Mouse (Mus musculus) skeletal muscle tissue, adult 2 months (tissue): ENCODE data around the gene Rabl2.

Source experiments
- DNase-seq: peaks from one replicate; pipeline ENCODE4 v3.0.0-alpha.2; 2012; ENCODE audit warnings: low read depth, low spot score

The Rabl2 gene

DNA sequence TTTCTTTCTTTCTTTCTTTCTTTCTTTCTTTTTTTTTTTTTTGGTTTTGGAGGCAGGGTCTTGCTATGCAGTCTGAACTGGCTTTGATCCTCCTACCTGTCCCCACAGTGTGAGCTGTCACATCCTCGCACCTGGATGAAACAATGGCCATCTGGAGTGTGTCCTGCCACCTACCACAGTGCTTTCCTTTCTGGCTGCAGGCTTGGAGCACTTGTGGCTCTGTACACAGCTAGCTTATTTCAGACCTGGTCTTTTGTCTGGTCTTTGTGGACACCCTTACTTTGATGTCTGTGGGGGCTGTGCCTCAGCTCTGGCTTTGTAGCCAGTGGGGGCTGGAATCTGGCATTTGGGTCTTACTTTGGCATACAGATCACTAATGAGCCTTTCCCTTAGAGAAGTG lies 40.0 kb downstream of the Rabl2 start:
- no peak for DNase-seq

DNA sequence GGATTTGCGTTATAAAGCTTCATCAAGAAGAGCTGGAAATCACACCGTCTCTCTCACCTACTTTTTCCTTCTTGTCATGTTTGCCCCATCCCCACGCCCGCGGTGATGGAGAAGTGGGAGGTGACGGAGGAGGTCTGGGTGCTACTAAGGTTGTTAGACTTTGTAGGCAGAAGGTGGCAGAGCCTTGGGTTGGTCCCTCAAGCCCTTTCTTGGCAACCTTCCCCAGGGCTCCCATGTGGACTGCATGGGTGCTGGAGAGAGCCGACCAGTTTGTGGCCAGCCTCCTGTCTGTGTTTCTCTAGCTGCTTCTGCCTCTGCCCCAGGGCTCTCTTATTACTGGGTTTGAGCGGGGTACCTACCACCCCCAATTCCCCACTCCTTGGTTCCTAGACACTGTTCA lies 41.2 kb downstream of the Rabl2 start:
- no peak for DNase-seq

DNA sequence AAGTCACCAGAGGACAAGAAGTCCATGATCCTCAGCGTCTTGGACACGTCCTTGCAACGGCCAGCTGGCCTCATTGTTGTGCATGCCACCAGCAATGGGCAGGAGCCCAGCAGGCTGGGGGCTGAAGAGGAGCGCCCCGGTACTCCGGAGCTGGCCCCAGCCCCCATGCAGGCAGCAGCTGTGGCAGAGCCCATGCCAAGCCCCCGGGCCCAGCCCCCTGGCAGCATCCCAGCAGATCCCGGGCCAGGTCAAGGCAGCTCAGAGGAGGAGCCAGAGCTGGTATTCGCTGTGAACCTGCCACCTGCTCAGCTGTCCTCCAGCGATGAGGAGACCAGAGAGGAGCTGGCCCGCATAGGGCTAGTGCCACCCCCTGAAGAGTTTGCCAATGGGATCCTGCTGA lies 42.9 kb downstream of the Rabl2 start:
- no peak for DNase-seq

DNA sequence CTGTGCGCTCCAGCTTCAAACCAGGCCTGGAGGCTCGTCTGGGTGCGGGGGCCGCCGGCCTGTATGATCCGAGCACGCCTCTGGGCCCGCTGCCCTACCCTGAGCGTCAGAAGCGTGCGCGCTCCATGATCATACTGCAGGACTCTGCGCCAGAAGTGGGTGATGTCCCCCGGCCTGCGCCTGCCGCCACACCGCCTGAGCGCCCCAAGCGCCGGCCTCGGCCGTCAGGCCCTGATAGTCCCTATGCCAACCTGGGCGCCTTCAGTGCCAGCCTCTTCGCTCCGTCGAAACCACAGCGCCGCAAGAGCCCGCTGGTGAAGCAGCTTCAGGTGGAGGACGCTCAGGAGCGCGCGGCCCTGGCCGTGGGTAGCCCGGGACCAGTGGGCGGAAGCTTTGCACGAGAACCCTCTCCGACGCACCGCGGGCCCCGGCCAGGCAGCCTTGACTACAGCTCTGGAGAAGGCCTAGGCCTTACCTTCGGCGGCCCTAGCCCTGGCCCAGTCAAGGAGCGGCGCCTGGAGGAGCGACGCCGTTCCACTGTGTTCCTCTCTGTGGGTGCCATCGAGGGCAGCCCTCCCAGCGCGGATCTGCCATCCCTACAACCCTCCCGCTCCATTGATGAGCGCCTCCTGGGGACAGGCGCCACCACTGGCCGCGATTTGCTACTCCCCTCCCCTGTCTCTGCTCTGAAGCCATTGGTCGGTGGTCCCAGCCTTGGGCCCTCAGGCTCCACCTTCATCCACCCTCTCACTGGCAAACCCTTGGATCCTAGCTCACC lies 43.7 kb downstream of the Rabl2 start:
- no peak for DNase-seq

DNA sequence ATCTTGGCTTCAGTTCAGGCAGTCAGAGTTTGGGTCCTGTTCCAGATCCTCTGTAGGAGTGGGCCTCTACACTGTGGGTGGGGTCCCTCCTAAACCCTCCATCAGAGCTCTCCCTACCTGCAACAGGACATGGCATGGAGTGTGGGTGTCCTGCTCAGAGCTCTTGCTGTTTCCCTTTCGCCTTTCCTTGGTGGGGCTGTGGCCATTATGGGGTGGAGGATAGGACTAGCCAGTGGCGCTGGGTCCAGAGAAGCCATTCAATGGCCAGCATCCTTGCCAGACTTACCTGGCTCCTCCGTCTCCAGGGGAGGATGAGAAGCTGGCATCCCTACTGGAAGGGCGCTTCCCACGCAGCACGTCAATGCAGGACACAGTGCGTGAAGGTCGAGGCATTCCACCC lies 44.4 kb downstream of the Rabl2 start:
- DNase-seq, result no peak

DNA sequence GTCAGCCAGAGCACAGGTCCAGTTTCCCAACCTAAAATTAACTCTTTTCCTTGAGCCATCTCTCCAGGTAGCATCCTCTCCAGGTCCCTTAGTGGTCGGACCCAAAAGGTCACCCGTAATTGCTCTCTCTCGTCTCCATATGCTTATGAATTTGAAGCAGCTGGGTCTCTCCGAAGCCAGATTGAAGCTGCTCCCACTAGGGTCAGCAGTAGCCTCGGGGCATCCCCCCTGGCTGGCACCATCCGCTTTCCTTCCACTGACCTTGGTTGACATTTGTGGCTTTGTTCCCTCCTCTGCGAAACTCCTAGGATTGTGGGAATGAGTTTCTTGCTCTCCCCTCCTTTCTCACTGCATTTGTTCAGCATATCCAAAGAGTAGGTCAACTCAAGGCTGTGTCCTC lies 47.6 kb downstream of the Rabl2 start:
- no peak for DNase-seq

DNA sequence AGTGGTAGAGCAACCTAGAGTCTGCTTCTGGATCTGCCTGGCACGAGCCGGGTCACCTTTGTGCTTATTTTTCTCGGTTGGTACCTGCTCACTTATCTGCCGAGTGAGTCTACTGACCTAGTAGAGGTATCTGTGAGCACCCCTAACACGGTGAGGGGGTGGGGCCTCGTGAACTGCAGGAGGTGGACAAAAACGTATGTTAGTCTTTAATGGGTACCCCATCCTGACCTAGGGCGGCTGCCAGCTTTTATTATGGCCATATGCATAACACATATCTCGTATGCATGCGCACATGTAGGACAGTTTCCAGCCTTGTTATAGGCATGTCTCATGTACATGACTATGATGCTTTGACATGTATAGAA lies 57.9 kb downstream of the Rabl2 start:
- no peak for DNase-seq

DNA sequence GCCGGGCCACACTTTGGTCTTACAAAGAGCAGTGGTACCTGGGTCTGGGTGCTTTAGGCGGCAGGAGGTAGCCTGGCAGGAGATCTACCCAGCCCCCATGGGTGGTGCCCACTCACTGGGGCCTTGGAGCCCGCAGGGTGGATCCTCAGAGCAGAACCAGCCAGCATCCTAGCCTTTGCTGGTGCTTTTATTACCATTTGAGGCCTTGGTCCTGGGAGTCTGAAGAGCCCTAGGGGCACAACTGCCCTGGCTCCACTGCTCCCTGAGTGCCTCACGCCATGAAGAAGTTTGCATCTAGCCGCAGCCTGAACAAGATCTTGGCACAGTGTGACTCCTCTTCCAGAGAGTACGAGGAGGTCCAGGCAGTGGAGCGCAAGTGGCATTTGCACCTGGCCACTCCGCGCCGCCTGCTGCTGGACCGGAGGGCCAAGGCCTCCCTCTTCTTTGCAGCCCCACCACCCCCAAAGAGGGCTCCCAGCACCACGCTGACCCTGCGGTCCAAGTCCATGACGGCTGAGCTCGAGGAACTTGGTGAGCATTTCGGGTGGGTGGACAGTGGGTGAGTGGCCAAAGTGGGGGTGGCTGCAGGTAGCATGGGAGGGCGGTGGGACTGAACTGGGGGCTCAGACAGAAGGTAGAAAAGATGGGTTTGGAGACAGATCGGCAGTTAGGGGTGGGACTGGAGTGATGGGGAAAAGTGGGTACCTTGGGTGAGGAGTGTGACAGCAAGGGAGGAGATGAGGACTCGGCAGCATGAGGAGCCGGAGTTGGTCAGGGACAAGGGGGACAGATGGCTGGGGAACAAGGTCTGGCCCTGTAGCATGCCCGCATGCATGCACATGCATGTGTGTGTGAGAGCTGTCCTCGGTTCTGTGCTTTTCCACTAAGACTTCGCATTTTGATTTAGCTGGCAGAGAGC lies 58.5 kb downstream of the Rabl2 start:
- DNase-seq, result no peak
